Mouse (Mus musculus): ENCODE measurements around the gene Nsun4. TPM values are rescaled to one million over a fixed set of nuclear protein-coding genes. Genes with fewer than 3 reads are reported as not detected.

Nsun4 gene
- polyA plus RNA-seq, 1 experiment from 2014 or later: 19.8 TPM

DNA sequence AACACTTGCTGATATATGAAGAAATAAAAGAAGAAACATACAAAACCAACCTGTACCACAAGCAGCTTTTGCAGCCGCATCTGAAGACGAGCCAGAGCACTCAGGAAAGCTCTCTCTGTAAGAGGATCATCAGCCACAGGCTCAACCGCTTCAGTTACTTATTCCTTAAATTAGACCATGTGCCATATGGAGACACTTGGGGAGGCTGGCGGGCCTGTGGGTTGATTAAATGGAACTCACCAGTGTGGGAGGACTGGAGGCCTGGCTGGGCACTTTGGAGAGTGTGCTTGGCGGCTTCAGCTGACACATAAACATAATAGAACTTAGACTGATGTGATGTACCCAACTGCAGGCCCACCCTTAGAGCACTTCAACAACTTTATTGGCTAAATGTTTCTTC is 20.3 kb downstream of the Nsun4 start:
- Histone ChIP-seq H3K4me3 (no peak overlapping the region), H3K27me3 (no peaks in the 10 kb centered on the region), H3K9me3 (no peaks in the 10 kb centered on the region), H3K9ac (no peak overlapping the region), H3K27ac (no peak overlapping the region), H3K4me1 (no peaks in the 10 kb centered on the region), H3K4me2 (replicated peaks) (no peak overlapping the region), H3K36me3 (peaks cover 45% of the 10 kb centered on the region)
- no peak for ATAC-seq (ENCODE audit: low FRiP score, low read depth)
- 84% methylated on average over 5 of the region's 5 CpGs for WGBS

GRCm38 (mm10) chr4:116032906-116033305 is 20.8 kb downstream of the Nsun4 start:
- no peak overlapping the region for H3K4me2 ChIP-seq (replicated peaks)
- H3K36me3 ChIP-seq: peaks cover 43% of the 10 kb centered on the region
- H3K27ac ChIP-seq: no peak overlapping the region
- no peak overlapping the region for H3K9ac ChIP-seq
- no peaks in the 10 kb centered on the region for H3K9me3 ChIP-seq
- no peaks in the 10 kb centered on the region for H3K27me3 ChIP-seq
- 86% methylated on average over 9 of the region's 9 CpGs for WGBS
- no peaks in the 10 kb centered on the region for H3K4me1 ChIP-seq
- no peak for ATAC-seq (ENCODE audit: low FRiP score, low read depth)
- no peak overlapping the region for H3K4me3 ChIP-seq

GRCm38 (mm10) chr4:116017902-116018746 is 35.6 kb downstream of the Nsun4 start, which contains the start of gene Faah:
Gene Faah (minus strand): TSS chr4:116017926.
- ATAC-seq (ENCODE audit: low FRiP score, low read depth): peak; percentile 66; the same call in 1 of the 2 replicates
- Histone ChIP-seq H3K9me3 (no peaks in the 10 kb centered on the region), H3K36me3 (no peaks in the 10 kb centered on the region), H3K4me3 (peak within 1 kb of the TSS; percentile 64), H3K4me2 (replicated peaks) (peak within 1 kb of the TSS; percentile 98), H3K27ac (no peak within 1 kb of the TSS), H3K27me3 (peaks cover 78% of the 10 kb centered on the region), H3K4me1 (peaks cover 16% of the 10 kb centered on the region), H3K9ac (peak within 1 kb of the TSS; percentile 62)
- 8% methylated on average over 18 of the region's 18 CpGs for WGBS

DNA sequence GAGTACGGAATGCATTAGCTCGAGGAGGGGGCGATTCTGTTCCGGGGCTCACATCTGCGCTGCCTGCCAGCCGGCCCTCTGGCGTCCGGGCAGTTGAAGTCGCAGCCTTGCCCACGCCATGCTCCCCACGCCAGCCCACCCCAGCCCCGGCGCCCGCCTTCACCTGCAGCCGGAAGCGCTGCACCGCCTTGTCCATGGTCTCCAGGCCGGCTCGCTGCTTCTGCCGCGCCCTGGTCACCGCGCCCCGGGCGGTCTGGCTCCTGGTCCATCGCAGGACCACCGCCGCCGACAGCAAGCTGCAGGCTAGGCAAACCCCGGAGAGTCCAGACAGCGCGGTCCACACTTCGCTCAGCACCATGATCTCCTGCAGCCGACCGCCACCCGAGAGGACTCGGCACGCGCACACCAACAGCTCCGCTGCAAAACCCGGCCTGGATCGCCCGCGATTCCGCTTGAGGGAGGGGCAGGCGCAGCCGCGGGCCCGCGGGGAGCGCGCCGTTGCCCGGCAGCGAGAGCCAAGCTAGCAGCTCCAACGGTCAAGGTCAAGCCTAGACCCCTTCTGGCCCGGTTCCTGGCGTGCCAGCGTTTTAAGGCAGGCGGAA is 36.3 kb downstream of the Nsun4 start:
- Histone ChIP-seq H3K9me3 (no peaks in the 10 kb centered on the region), H3K4me2 (replicated peaks) (peak overlapping the region; percentile 98), H3K4me1 (peaks cover 16% of the 10 kb centered on the region), H3K27me3 (peaks cover 78% of the 10 kb centered on the region), H3K4me3 (peak overlapping the region; percentile 64), H3K9ac (peak overlapping the region; percentile 62), H3K36me3 (no peaks in the 10 kb centered on the region), H3K27ac (no peak overlapping the region)
- under 1% methylated on average over 60 of the region's 60 CpGs for WGBS
- peak; percentile 89 for ATAC-seq (ENCODE audit: low FRiP score, low read depth)

DNA sequence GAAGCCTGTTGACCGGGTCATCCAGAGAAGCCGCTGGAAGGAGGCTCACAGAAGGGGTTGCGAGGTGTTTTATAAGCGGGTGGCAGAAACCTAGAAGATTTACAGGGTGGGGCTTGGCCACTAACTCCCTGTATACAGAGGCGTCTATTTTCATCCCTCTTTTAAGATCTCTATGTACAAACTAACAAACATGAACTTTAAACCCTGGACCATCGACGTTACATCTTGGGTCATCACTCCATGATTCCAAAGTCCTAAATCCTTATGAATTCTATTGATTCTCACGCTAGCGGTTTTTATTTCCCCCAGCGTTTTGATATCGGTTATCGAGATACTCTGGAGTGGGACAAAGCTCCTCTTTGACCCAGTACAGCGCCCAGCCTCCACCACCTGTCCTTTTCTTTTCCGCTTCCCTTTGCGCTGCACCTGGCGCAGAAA is 36.8 kb downstream of the Nsun4 start:
- Histone ChIP-seq H3K36me3 (no peaks in the 10 kb centered on the region), H3K9me3 (no peaks in the 10 kb centered on the region), H3K9ac (peak overlapping the region; percentile 62), H3K4me3 (peak overlapping the region; percentile 64), H3K4me2 (replicated peaks) (peak overlapping the region; percentile 98), H3K4me1 (peaks cover 16% of the 10 kb centered on the region), H3K27me3 (peaks cover 76% of the 10 kb centered on the region), H3K27ac (no peak overlapping the region)
- ATAC-seq (ENCODE audit: low FRiP score, low read depth): no peak
- 8% methylated on average over 16 of the region's 16 CpGs for WGBS

- no peak for ATAC-seq (ENCODE audit: low FRiP score, low read depth)
- Histone ChIP-seq H3K4me3 (peak overlapping the region; percentile 64), H3K36me3 (no peaks in the 10 kb centered on the region), H3K27ac (no peak overlapping the region), H3K4me2 (replicated peaks) (peak overlapping the region; percentile 98), H3K4me1 (peaks cover 16% of the 10 kb centered on the region), H3K9me3 (no peaks in the 10 kb centered on the region), H3K27me3 (peaks cover 80% of the 10 kb centered on the region), H3K9ac (no peak overlapping the region)
- WGBS: 29% methylated on average over 3 of the region's 3 CpGs
Measured at GRCm38 (mm10) chr4:116016396-116016795, 37.3 kb downstream of the Nsun4 start.

DNA sequence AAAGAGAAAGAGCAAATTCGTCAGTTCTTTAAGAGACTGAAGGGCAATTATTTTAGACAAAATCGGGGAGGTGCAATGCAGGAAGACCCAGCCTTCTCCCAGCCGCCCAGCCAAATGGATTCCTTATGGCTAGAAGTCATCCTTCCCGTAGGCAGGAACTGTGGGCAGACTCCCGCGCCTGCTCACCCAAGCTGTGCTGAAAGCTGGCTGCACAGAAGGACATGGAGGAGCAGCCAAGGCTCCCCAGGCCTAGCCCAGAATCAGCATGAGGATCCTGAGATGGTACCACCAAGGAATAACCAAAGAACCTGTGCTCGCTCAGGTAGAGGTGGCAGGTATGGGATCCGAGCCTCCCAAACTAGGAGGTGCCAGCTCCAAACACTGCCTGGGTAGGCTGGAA is 37.7 kb downstream of the Nsun4 start:
- Histone ChIP-seq H3K9ac (no peak overlapping the region), H3K4me2 (replicated peaks) (no peak overlapping the region), H3K4me3 (no peak overlapping the region), H3K36me3 (no peaks in the 10 kb centered on the region), H3K27ac (no peak overlapping the region), H3K4me1 (peaks cover 16% of the 10 kb centered on the region), H3K27me3 (peaks cover 81% of the 10 kb centered on the region), H3K9me3 (no peaks in the 10 kb centered on the region)
- no peak for ATAC-seq (ENCODE audit: low FRiP score, low read depth)
- 51% methylated on average over 8 of the region's 8 CpGs for WGBS

GRCm38 (mm10) chr4:116015502-116015901 is 38.2 kb downstream of the Nsun4 start:
- H3K4me1 ChIP-seq: peaks cover 16% of the 10 kb centered on the region

GRCm38 (mm10) chr4:116010186-116010585 is 43.5 kb downstream of the Nsun4 start:
- no peaks in the 10 kb centered on the region for H3K36me3 ChIP-seq
- H3K4me3 ChIP-seq: no peak overlapping the region
- H3K27ac ChIP-seq: no peak overlapping the region
- ATAC-seq (ENCODE audit: low FRiP score, low read depth): no peak
- WGBS: 73% methylated on average over 8 of the region's 8 CpGs
- peaks cover 35% of the 10 kb centered on the region for H3K27me3 ChIP-seq
- H3K9ac ChIP-seq: no peak overlapping the region
- peaks cover 7% of the 10 kb centered on the region; the same call in 1 of the 2 replicates for H3K4me1 ChIP-seq
- H3K4me2 ChIP-seq (replicated peaks): no peak overlapping the region
- H3K9me3 ChIP-seq: no peaks in the 10 kb centered on the region

More at GRCm38 (mm10) chr4:116015502-116015901, 38.2 kb downstream of the Nsun4 start:
- Histone ChIP-seq H3K4me2 (replicated peaks) (no peak overlapping the region), H3K27ac (no peak overlapping the region), H3K9me3 (no peaks in the 10 kb centered on the region), H3K36me3 (no peaks in the 10 kb centered on the region), H3K4me3 (no peak overlapping the region), H3K27me3 (peaks cover 84% of the 10 kb centered on the region), H3K9ac (no peak overlapping the region)
- no peak for ATAC-seq (ENCODE audit: low FRiP score, low read depth)
- 85% methylated on average over 5 of the region's 5 CpGs for WGBS

DNA sequence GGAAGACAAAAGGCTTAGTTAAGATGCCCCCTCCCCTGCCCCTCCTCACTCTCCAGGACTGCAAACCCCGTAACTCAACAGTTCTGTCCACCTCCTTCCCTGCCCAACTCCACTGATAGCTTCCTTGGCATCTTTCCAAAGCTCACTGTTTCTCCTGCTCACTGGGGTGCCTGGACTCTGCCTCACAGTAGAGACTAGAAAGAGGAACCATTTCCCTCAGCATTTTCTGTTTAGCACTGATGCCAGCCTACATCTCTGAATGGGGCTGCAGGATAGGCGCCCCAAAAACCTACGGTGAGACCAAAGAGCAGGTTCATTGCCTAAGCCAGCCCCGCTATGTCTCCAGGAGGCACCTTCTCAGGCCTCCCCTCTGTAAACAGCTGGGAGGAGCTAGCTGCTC is 52.5 kb downstream of the Nsun4 start:
- 74% methylated on average over 4 of the region's 4 CpGs for WGBS
- no peak overlapping the region for H3K4me3 ChIP-seq
- H3K27ac ChIP-seq: no peak overlapping the region
- no peak overlapping the region for H3K9ac ChIP-seq
- H3K9me3 ChIP-seq: no peaks in the 10 kb centered on the region
- ATAC-seq (ENCODE audit: low FRiP score, low read depth): no peak
- H3K4me2 ChIP-seq (replicated peaks): no peak overlapping the region
- no peaks in the 10 kb centered on the region for H3K36me3 ChIP-seq
- no peaks in the 10 kb centered on the region for H3K4me1 ChIP-seq
- H3K27me3 ChIP-seq: peaks cover 7% of the 10 kb centered on the region; the same call in 1 of the 2 replicates

GRCm38 (mm10) chr4:116000671-116001070 is 53.0 kb downstream of the Nsun4 start:
- H3K36me3 ChIP-seq: no peaks in the 10 kb centered on the region
- no peak overlapping the region for H3K9ac ChIP-seq
- H3K4me2 ChIP-seq (replicated peaks): no peak overlapping the region
- no peak overlapping the region for H3K27ac ChIP-seq
- H3K4me1 ChIP-seq: no peaks in the 10 kb centered on the region
- H3K9me3 ChIP-seq: no peaks in the 10 kb centered on the region
- 41% methylated on average over 6 of the region's 6 CpGs for WGBS
- no peak for ATAC-seq (ENCODE audit: low FRiP score, low read depth)
- peaks cover 7% of the 10 kb centered on the region; the same call in 1 of the 2 replicates for H3K27me3 ChIP-seq
- no peak overlapping the region for H3K4me3 ChIP-seq

- Histone ChIP-seq H3K9me3 (0 out of 2 replicates have a peak, but pooled peaks cover under 1% of the 10 kb centered on the region), H3K4me2 (replicated peaks) (no peak overlapping the region), H3K9ac (no peak overlapping the region), H3K27ac (no peak overlapping the region), H3K4me1 (no peaks in the 10 kb centered on the region), H3K27me3 (0 out of 2 replicates have a peak, but pooled peaks cover 3% of the 10 kb centered on the region), H3K4me3 (no peak overlapping the region), H3K36me3 (no peaks in the 10 kb centered on the region)
- 74% methylated on average over 4 of the region's 4 CpGs for WGBS
- no peak for ATAC-seq (ENCODE audit: low FRiP score, low read depth)
Measured at GRCm38 (mm10) chr4:115996729-115997128, 56.9 kb downstream of the Nsun4 start.
